Mouse (Mus musculus) CH12.LX (cell line): ENCODE data around the gene Zfp3. TPM values are rescaled to one million over a fixed set of nuclear protein-coding genes. Genes with fewer than 3 reads are reported as not detected.

ENCODE experiments used
- DNase-seq: peaks from one replicate; pipeline ENCODE4 v3.0.0-alpha.2; 2013; ENCODE audit errors: extremely low read depth
- H3K27ac ChIP-seq: 2 replicates; pipeline ENCODE4 v1.5.1; 2012; ENCODE audit warnings: low read depth, mild to moderate bottlenecking, control low read depth, moderate library complexity; ENCODE audit not compliant: insufficient read depth
- H3K27me3 ChIP-seq: replicated peaks from 2 replicates; pipeline ENCODE3; 2012; ENCODE audit warnings: inconsistent platforms
- H3K36me3 ChIP-seq, 2 experiments: replicated peaks in 1 of 2; 2 replicates each; pipeline versions ENCODE3 to v1.6.1; 2012; ENCODE audit warnings: inconsistent platforms in 1 of 2, low read length in 1 of 2, mild to moderate bottlenecking in 1 of 2, mixed read lengths in 1 of 2, moderate library complexity in 1 of 2; ENCODE audit not compliant: control insufficient read depth in 1 of 2, insufficient read depth in 1 of 2
- H3K4me1 ChIP-seq, 2 experiments: 2 replicates each; pipeline ENCODE4 v1.6.1; 2012; ENCODE audit warnings: inconsistent platforms in 1 of 2, moderate library complexity in 1 of 2; ENCODE audit not compliant: insufficient read depth in 2 of 2, control insufficient read depth in 1 of 2
- H3K4me2 ChIP-seq: 2 replicates; pipeline ENCODE4 v1.6.1; 2012; ENCODE audit warnings: low read depth, mild to moderate bottlenecking, control low read depth; ENCODE audit not compliant: poor library complexity, insufficient read depth, severe bottlenecking
- H3K4me3 ChIP-seq, 3 experiments: fragments of 150-350 bp in 1 of 3; sonication (generic) in 1 of 3; replicated peaks in 1 of 3; 2 replicates each; pipeline versions ENCODE3 to v1.5.1; 2011 to 2012; ENCODE audit warnings: low read depth in 2 of 3, low read length in 2 of 3, mild to moderate bottlenecking in 2 of 3, moderate library complexity in 2 of 3, control low read depth in 1 of 3, improper control_type of control experiment in 1 of 3, inconsistent platforms in 1 of 3, mixed read lengths in 1 of 3; ENCODE audit not compliant: poor library complexity in 1 of 3
- H3K79me2 ChIP-seq: replicated peaks from 2 replicates; pipeline ENCODE4 v1.6.1; 2012; ENCODE audit warnings: mild to moderate bottlenecking, moderate library complexity; ENCODE audit not compliant: control insufficient read depth, poor library complexity, insufficient read depth, severe bottlenecking; ENCODE audit errors: extremely low read depth
- H3K9ac ChIP-seq: 2 replicates; pipeline ENCODE4 v1.6.1; 2012; ENCODE audit warnings: low read depth, mild to moderate bottlenecking, control low read depth, moderate library complexity; ENCODE audit not compliant: insufficient read depth
- H3K9me3 ChIP-seq: replicated peaks from 2 replicates; pipeline ENCODE3; 2012; ENCODE audit warnings: low read length, inconsistent platforms, mixed read lengths
- BHLHE40 ChIP-seq: IDR thresholded peaks from 2 replicates; pipeline ENCODE4 v1.6.1; 2011; ENCODE audit warnings: mild to moderate bottlenecking, low read depth, low read length, improper control_type of control experiment
- CHD1 ChIP-seq: IDR thresholded peaks from 2 replicates; pipeline ENCODE4 v1.6.1; 2012; ENCODE audit warnings: low read depth, low read length, improper control_type of control experiment, inconsistent platforms
- CHD2 ChIP-seq: IDR thresholded peaks from 2 replicates; pipeline ENCODE4 v1.6.1; 2011; ENCODE audit warnings: low read length, improper control_type of control experiment
- CTCF ChIP-seq, 2 experiments: IDR thresholded peaks in 1 of 2; conservative IDR thresholded peaks in 1 of 2; 2 replicates each; pipeline ENCODE4 v1.5.1; 2011 to 2012; ENCODE audit warnings: low read depth in 2 of 2, low read length in 2 of 2, improper control_type of control experiment in 1 of 2, inconsistent platforms in 1 of 2, mild to moderate bottlenecking in 1 of 2, moderate library complexity in 1 of 2
- E2F4 ChIP-seq: IDR thresholded peaks from 2 replicates; pipeline ENCODE4 v1.6.1; 2011; ENCODE audit warnings: low read depth, low read length, improper control_type of control experiment; ENCODE audit not compliant: insufficient replicate concordance
- ELF1 ChIP-seq: IDR thresholded peaks from 2 replicates; pipeline ENCODE4 v1.6.1; 2014; ENCODE audit warnings: low read depth, mild to moderate bottlenecking, inconsistent platforms, low read length, improper control_type of control experiment
- EP300 ChIP-seq: IDR thresholded peaks from 2 replicates; pipeline ENCODE4 v1.6.1; 2011; ENCODE audit warnings: low read length, improper control_type of control experiment
- ETS1 ChIP-seq: conservative IDR thresholded peaks from 2 replicates; pipeline ENCODE4 v1.6.1; 2012; ENCODE audit warnings: low read depth, mild to moderate bottlenecking, inconsistent platforms, low read length, improper control_type of control experiment, moderate library complexity
- GABPA ChIP-seq: IDR thresholded peaks from 2 replicates; pipeline ENCODE4 v1.6.1; 2012; ENCODE audit warnings: low read depth, low read length, improper control_type of control experiment, inconsistent platforms; ENCODE audit not compliant: insufficient replicate concordance
- HCFC1 ChIP-seq: IDR thresholded peaks from 2 replicates; pipeline ENCODE4 v1.6.1; 2012; ENCODE audit warnings: low read depth, mild to moderate bottlenecking, inconsistent platforms, low read length, improper control_type of control experiment
- IRF4 ChIP-seq: IDR thresholded peaks from 2 replicates; pipeline ENCODE4 v1.6.1; 2014; ENCODE audit warnings: low read depth, mild to moderate bottlenecking, inconsistent platforms, low read length, improper control_type of control experiment
- JUN ChIP-seq: IDR thresholded peaks from 2 replicates; pipeline ENCODE4 v1.6.1; 2011; ENCODE audit warnings: low read depth, mild to moderate bottlenecking, low read length, improper control_type of control experiment, moderate library complexity; ENCODE audit not compliant: insufficient read depth
- JUND ChIP-seq: conservative IDR thresholded peaks from 2 replicates; pipeline ENCODE4 v1.6.1; 2011; ENCODE audit warnings: low read depth, low read length, improper control_type of control experiment
- KAT2A ChIP-seq: IDR thresholded peaks from 2 replicates; pipeline ENCODE4 v1.6.1; 2012; ENCODE audit warnings: low read length, improper control_type of control experiment, inconsistent platforms; ENCODE audit not compliant: insufficient replicate concordance
- MAFK ChIP-seq: IDR thresholded peaks from 2 replicates; pipeline ENCODE4 v1.6.1; 2011; ENCODE audit warnings: low read length, improper control_type of control experiment; ENCODE audit not compliant: insufficient replicate concordance
- MAX ChIP-seq: IDR thresholded peaks from 2 replicates; pipeline ENCODE4 v1.6.1; 2011; ENCODE audit warnings: low read length, improper control_type of control experiment
- MAZ ChIP-seq: IDR thresholded peaks from 2 replicates; pipeline ENCODE4 v1.6.1; 2012; ENCODE audit warnings: low read depth, mild to moderate bottlenecking, inconsistent platforms, low read length, improper control_type of control experiment, moderate library complexity
- MEF2A ChIP-seq: IDR thresholded peaks from 2 replicates; pipeline ENCODE4 v1.6.1; 2014; ENCODE audit warnings: low read depth, mild to moderate bottlenecking, inconsistent platforms, low read length, improper control_type of control experiment, borderline replicate concordance
- MXI1 ChIP-seq: IDR thresholded peaks from 2 replicates; pipeline ENCODE4 v1.6.1; 2011; ENCODE audit warnings: mild to moderate bottlenecking, low read depth, low read length, improper control_type of control experiment
- MYC ChIP-seq: IDR thresholded peaks from 2 replicates; pipeline ENCODE4 v1.6.1; 2011; ENCODE audit warnings: low read depth, mild to moderate bottlenecking, improper control_type of control experiment, low read length
- NELFE ChIP-seq: IDR thresholded peaks from 2 replicates; pipeline ENCODE4 v1.6.1; 2011; ENCODE audit warnings: low read depth, low read length, improper control_type of control experiment
- NRF1 ChIP-seq: IDR thresholded peaks from 2 replicates; pipeline ENCODE4 v1.6.1; 2014; ENCODE audit warnings: low read depth, mild to moderate bottlenecking, inconsistent platforms, low read length, improper control_type of control experiment, moderate library complexity
- PAX5 ChIP-seq: IDR thresholded peaks from 2 replicates; pipeline ENCODE4 v1.6.1; 2012; ENCODE audit warnings: low read length, inconsistent platforms, mixed read lengths
- POLR2A ChIP-seq: IDR thresholded peaks from 2 replicates; pipeline ENCODE4 v1.6.1; 2011; ENCODE audit warnings: low read depth, mild to moderate bottlenecking, improper control_type of control experiment, low read length
- POLR2AphosphoS2 ChIP-seq: IDR thresholded peaks from 2 replicates; pipeline ENCODE4 v1.6.1; 2011; ENCODE audit warnings: low read depth, low read length, improper control_type of control experiment
- RAD21 ChIP-seq: IDR thresholded peaks from 2 replicates; pipeline ENCODE4 v1.6.1; 2011; ENCODE audit warnings: low read depth, mild to moderate bottlenecking, low read length, improper control_type of control experiment, moderate library complexity
- RCOR1 ChIP-seq: conservative IDR thresholded peaks from 2 replicates; pipeline ENCODE4 v1.6.1; 2012; ENCODE audit warnings: low read depth, mild to moderate bottlenecking, inconsistent platforms, low read length, improper control_type of control experiment
- SIN3A ChIP-seq: IDR thresholded peaks from 2 replicates; pipeline ENCODE4 v1.6.1; 2012; ENCODE audit warnings: low read length, improper control_type of control experiment, inconsistent platforms
- SMC3 ChIP-seq: IDR thresholded peaks from 2 replicates; pipeline ENCODE4 v1.6.1; 2011; ENCODE audit warnings: low read depth, low read length, improper control_type of control experiment
- TBP ChIP-seq: conservative IDR thresholded peaks from 2 replicates; pipeline ENCODE4 v1.6.1; 2011; ENCODE audit warnings: low read depth, low read length, improper control_type of control experiment
- TCF12 ChIP-seq: IDR thresholded peaks from 2 replicates; pipeline ENCODE4 v1.6.1; 2014; ENCODE audit warnings: low read depth, mild to moderate bottlenecking, inconsistent platforms, low read length, improper control_type of control experiment
- UBTF ChIP-seq: IDR thresholded peaks from 2 replicates; pipeline ENCODE4 v1.6.1; 2012; ENCODE audit warnings: low read depth, mild to moderate bottlenecking, inconsistent platforms, low read length, improper control_type of control experiment, moderate library complexity
- USF1 ChIP-seq: IDR thresholded peaks from 2 replicates; pipeline ENCODE4 v1.6.1; 2014; ENCODE audit warnings: low read depth, mild to moderate bottlenecking, inconsistent platforms, low read length, improper control_type of control experiment
- USF2 ChIP-seq: conservative IDR thresholded peaks from 2 replicates; pipeline ENCODE4 v1.6.1; 2011; ENCODE audit warnings: low read depth, low read length, improper control_type of control experiment
- ZC3H11A ChIP-seq: IDR thresholded peaks from 2 replicates; pipeline ENCODE4 v1.6.1; 2012; ENCODE audit warnings: low read depth, mild to moderate bottlenecking, inconsistent platforms, low read length, improper control_type of control experiment
- ZKSCAN1 ChIP-seq: IDR thresholded peaks from 2 replicates; pipeline ENCODE4 v1.6.1; 2012; ENCODE audit warnings: low read depth, inconsistent platforms, low read length, improper control_type of control experiment, borderline replicate concordance
- ZMIZ1 ChIP-seq: IDR thresholded peaks from 2 replicates; pipeline ENCODE4 v1.6.1; 2012; ENCODE audit warnings: low read depth, mild to moderate bottlenecking, inconsistent platforms, low read length, improper control_type of control experiment
- ZNF384 ChIP-seq: IDR thresholded peaks from 2 replicates; pipeline ENCODE4 v1.6.1; 2012; ENCODE audit warnings: low read depth, low read length, improper control_type of control experiment, inconsistent platforms
- dilution Hi-C: fragments of 300-500 bp; cut with MboI; formaldehyde crosslinking; loops from 2 replicates; pipeline ENCODE4 v1.14.3; 2020; ENCODE audit warnings: low sequenced_read_pairs; ENCODE audit not compliant: extremely low pct_unique_long_range_greater_than_20kb, extremely low pct_ligation_motif_present
- in situ Hi-C: fragments of 300-500 bp; cut with MboI; formaldehyde crosslinking; loops from 3 replicates; pipeline ENCODE4 v1.14.3; 2019; ENCODE audit warnings: low sequenced_read_pairs, low pct_ligation_motif_present, low pct_unique_long_range_greater_than_20kb, mixed read lengths
- polyA plus RNA-seq: library from polyadenylated mRNA; unstranded; fragments of >175 nt; gene quantifications from 2 replicates; pipeline ENCODE4 v1.2.1, GENCODE M21; 2012; ENCODE audit warnings: low read depth; ENCODE audit not compliant: insufficient read length
- total RNA-seq, 2 experiments: library from RNA; depleted of rRNA; stranded (reverse); fragments of 300-350 nt in 1 of 2; fragments of >200 nt in 1 of 2; gene quantifications; 2 replicates each; pipeline ENCODE4 v1.2.3; 2012 to 2014

Zfp3 gene
- total and polyA plus RNA-seq, 3 experiments: 1.7 to 3.5 (median 2.0) TPM

GRCm38 (mm10) chr11:70788972-70789655 lies 25.1 kb downstream of the Zfp3 start:
- peak overlapping the region; percentile 50 for H3K27ac ChIP-seq
- H3K4me3 ChIP-seq: peak overlapping the region; percentile 60 to 71 (median 61)

DNA sequence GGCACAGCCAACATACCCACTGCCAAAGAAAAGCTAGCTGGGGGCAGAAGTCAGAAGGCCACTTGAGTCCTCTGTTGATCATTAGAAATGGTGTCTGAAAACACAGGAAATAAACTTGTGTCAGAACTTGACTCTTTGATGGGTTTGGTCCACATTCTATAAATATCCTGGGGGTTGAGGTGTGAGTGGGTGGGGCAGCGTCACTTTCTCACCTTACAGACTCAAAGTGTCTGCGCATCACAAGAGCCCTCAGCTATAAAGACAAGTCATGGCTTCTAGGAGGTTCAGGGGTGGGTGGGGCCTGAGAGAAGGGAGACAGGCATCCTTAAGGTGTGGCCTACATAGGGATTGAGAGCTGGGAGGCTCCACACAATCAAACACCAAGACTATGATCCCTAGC lies 26.4 kb downstream of the Zfp3 start:
- no peak overlapping the region for H3K9ac ChIP-seq
- no peak overlapping the region for H3K4me3 ChIP-seq
- no peak overlapping the region for H3K27ac ChIP-seq
- in situ Hi-C loops (no loop called here), dilution Hi-C loops (no loop called here)
- H3K27me3 ChIP-seq: no peaks in the 10 kb centered on the region
- H3K4me2 ChIP-seq: no peak overlapping the region
- peaks cover 0 to 22% of the 10 kb centered on the region in 2 experiments for H3K36me3 ChIP-seq
- H3K4me1 ChIP-seq: peaks cover 41 to 63% of the 10 kb centered on the region in 2 experiments
- no peak for TF ChIP-seq MYC
- TF ChIP-seq USF2: no peak
- no peak for TF ChIP-seq KAT2A
- 0 out of 2 replicates have a peak, but pooled peaks have one; percentile 2 for TF ChIP-seq BHLHE40
- TF ChIP-seq CTCF (conservative IDR thresholded peaks at IDR 0.05 in 1 of 2, IDR thresholded peaks at IDR 0.05 in 1 of 2; ENCODE audit: low read depth in 2 of 2, low read length in 2 of 2): no peak
- no peak for TF ChIP-seq MEF2A
- no peak for TF ChIP-seq HCFC1
- TF ChIP-seq JUND: no peak
- peaks cover 3% of the 10 kb centered on the region for H3K9me3 ChIP-seq
- no peak for DNase-seq
- peaks cover 3% of the 10 kb centered on the region; the same call in 1 of the 2 replicates for H3K79me2 ChIP-seq

More at GRCm38 (mm10) chr11:70788972-70789655, 25.1 kb downstream of the Zfp3 start:
- Histone ChIP-seq H3K27me3 (no peaks in the 10 kb centered on the region), H3K9me3 (peaks cover 12% of the 10 kb centered on the region), H3K4me1 (peaks cover 41 to 61% of the 10 kb centered on the region in 2 experiments), H3K79me2 (peaks cover 3% of the 10 kb centered on the region; the same call in 1 of the 2 replicates), H3K4me2 (peak overlapping the region; percentile 91), H3K36me3 (peaks cover 0 to 35% of the 10 kb centered on the region in 2 experiments), H3K9ac (peak overlapping the region; percentile 80)
- peak; percentile 92 for DNase-seq
- dilution Hi-C loops: no loop called here
- in situ Hi-C loops: no loop called here
- TF ChIP-seq BHLHE40 (peak; percentile 99), KAT2A (no peak), MEF2A (peak; percentile 75), ZKSCAN1 (no peak), TBP (peak; percentile 93), MXI1 (peak; percentile 84), SIN3A (peak; percentile 80), EP300 (peak; percentile 86), CHD2 (peak; percentile 34; the same call in 1 of the 2 replicates), SMC3 (no peak), MAX (peak; percentile 83), USF1 (peak; percentile 84), RCOR1 (0 out of 2 replicates have a peak, but pooled peaks have one; percentile 63), MYC (peak; percentile 41), GABPA (no peak), USF2 (peak; percentile 81), NELFE (peak; percentile 78), ZNF384 (no peak), CTCF (conservative IDR thresholded peaks at IDR 0.05 in 1 of 2, IDR thresholded peaks at IDR 0.05 in 1 of 2; ENCODE audit: low read depth in 2 of 2, low read length in 2 of 2) (no peak), TCF12 (peak; percentile 88), HCFC1 (peak; percentile 63), RAD21 (no peak), JUN (0 out of 2 replicates have a peak, but pooled peaks have one; percentile 2), MAZ (no peak; the same call in 1 of the 2 replicates), POLR2AphosphoS2 (no peak), ELF1 (peak; percentile 66), NRF1 (no peak), ZC3H11A (no peak), JUND (no peak), ZMIZ1 (0 out of 2 replicates have a peak, but pooled peaks have one; percentile 45), IRF4 (peak; percentile 79), ETS1 (peak; percentile 85), UBTF (no peak), POLR2A (peak; percentile 71), CHD1 (no peak), PAX5 (no peak), MAFK (peak; percentile 72), E2F4 (no peak)
